12 mouse cellular contexts compared by ENCODE assay signal in genomic region chr4:81111307-81111706, GRCm38 (mm10).
A peak's percentile ranks its signal among the peaks of the same experiment; 100 is the strongest.
DNase-seq lines count a peak whose midpoint lies in the region; ATAC-seq and TF ChIP-seq lines count a peak whose summit lies in the region.
"Had no signal": no experiment of that assay in that cellular context is flagged by ENCODE, and none has a peak within 500 bp of the region (broad histone marks: within the 10 kb centered on the region; RNA-seq: fewer than 3 reads in every experiment).

No protein-coding gene starts in this region.

- CTCF ChIA-PET in Patski (lab: Charles Lee), result interaction anchor here (0.8 to 2.3 kb wide), 6 partner anchors 60 to 245 kb away, joined by 3 to 15 read pairs (median 5); no protein-coding TSS in a partner anchor

- TF ChIP-seq EP300 in heart, postnatal 0 days (IDR thresholded peaks at IDR 0.05; ENCODE audit: low read depth), result no peak

- no peaks in the 10 kb centered on the region for H3K27me3 ChIP-seq in heart, postnatal 0 days (ENCODE audit: control insufficient read depth, insufficient read depth, low read length)
- H3K27me3 ChIP-seq in Patski, result no peaks in the 10 kb centered on the region

- no peak for DNase-seq in heart, postnatal 0 days (ENCODE audit: low spot score)
- no peak for DNase-seq in heart, postnatal 25 days (ENCODE audit: low spot score)
- peak; percentile 15 to 40 for DNase-seq in left cerebral cortex, postnatal 25 days (ENCODE audit: low spot score in 2 of 2)
- DNase-seq in left cerebral cortex, adult 11 months (ENCODE audit: low spot score), result no peak
- peak; percentile 8 for DNase-seq in ES-CJ7 (ENCODE audit: low read depth, low spot score)
- DNase-seq in Patski (ENCODE audit: low read depth, low spot score), result no peak
- DNase-seq in MN1 (ENCODE audit: low spot score), result no peak
- DNase-seq: adrenal gland, adult 8-10 months; gastrocnemius, postnatal 25 days; kidney, adult 8-10 months had no signal

- H3K4me3 ChIP-seq in heart, postnatal 0 days (ENCODE audit: low read depth, low read length), result no peak overlapping the region
- H3K4me3 ChIP-seq: erythroblast, embryonic 14.5 days had no signal

- no peaks in the 10 kb centered on the region for H3K36me3 ChIP-seq in heart, postnatal 0 days (replicated peaks; ENCODE audit: control insufficient read depth, insufficient read depth, low read length)

- in situ Hi-C loops in Patski (cut with MboI; ENCODE audit: low pct_unique_long_range_greater_than_20kb), result loop anchor here (5.0 kb wide), 1 partner anchor 239 kb away; no protein-coding TSS in a partner anchor

- no peaks in the 10 kb centered on the region for H3K9me3 ChIP-seq in heart, postnatal 0 days (replicated peaks; ENCODE audit: control insufficient read depth, low read length)

- no peak overlapping the region for H3K27ac ChIP-seq in heart, postnatal 0 days (ENCODE audit: low read depth)

- no peak for ATAC-seq in heart, postnatal 0 days (ENCODE audit: insufficient read depth, low read depth)
- ATAC-seq in Patski, result no peak
- no peak for ATAC-seq in megakaryocyte, adult 5-6 weeks (ENCODE audit: poor library complexity, severe bottlenecking)

- 48% methylated on average over 3 of the region's 3 CpGs for WGBS in heart, postnatal 0 days

- H3K9ac ChIP-seq in heart, postnatal 0 days (replicated peaks; ENCODE audit: low read depth, low read length), result no peak overlapping the region

- no peak overlapping the region for H3K4me2 ChIP-seq in heart, postnatal 0 days (ENCODE audit: low read depth, low read length)

- intact Hi-C loops in heart, postnatal 25 days (cut with DNase I), result loop anchor here (10.0 kb wide), 1 partner anchor 237 kb away; no protein-coding TSS in a partner anchor
- intact Hi-C loops in left cerebral cortex, postnatal 25 days (cut with DNase I), result loop anchor here (2.0 kb wide), 1 partner anchor 239 kb away; no protein-coding TSS in a partner anchor

- no peaks in the 10 kb centered on the region for H3K4me1 ChIP-seq in heart, postnatal 0 days (ENCODE audit: control insufficient read depth, insufficient read depth)

- POLR2A ChIA-PET in Patski (lab: Charles Lee), result no interaction called here

- TF ChIP-seq CTCF in heart, postnatal 0 days (IDR thresholded peaks at IDR 0.05; ENCODE audit: low read depth), result peak; percentile 24
- peak; percentile 50 for TF ChIP-seq CTCF in Patski (IDR thresholded peaks at IDR 0.05)

Comparison
In these comparisons a context has a peak if more than half of its experiments do, and no peak if none do; other contexts are left out.
1. DNase-seq: peak in left cerebral cortex, postnatal 25 days (2 of 2) and ES-CJ7 (single experiment); none in heart, postnatal 0 days (single experiment), heart, postnatal 25 days (single experiment), left cerebral cortex, adult 11 months (single experiment), Patski (single experiment) and MN1 (single experiment).